Mouse (Mus musculus): Measurements from ENCODE around the gene Timm29. TPM values are rescaled to one million over a fixed set of nuclear protein-coding genes. Genes with fewer than 3 reads are reported as not detected.

Timm29 gene
- 27.3 and 29.3 TPM in 2 replicates for polyA plus RNA-seq (2015; fragmentation: Nextera tagmentation; extraction: Ambion mirVana)

GRCm38 (mm10) chr9:21592703-21593121 is at the start of gene Timm29, which contains the start of gene Yipf2:
TSS of gene Timm29 (plus strand) at chr9:21592722.
TSS of gene Yipf2 (minus strand) at chr9:21592828.
- WGBS, result under 1% methylated on average over 30 of the region's 30 CpGs
- H3K4me2 ChIP-seq (replicated peaks), result peak within 1 kb of the TSS; percentile 90
- H3K4me3 ChIP-seq (replicated peaks), result peak within 1 kb of the TSS; percentile 72
- peak within 1 kb of the TSS; percentile 71 for H3K9ac ChIP-seq
- peak; percentile 94 for ATAC-seq
- peak within 1 kb of the TSS; percentile 77 for H3K27ac ChIP-seq
- H3K36me3 ChIP-seq, result peaks cover 23% of the 10 kb centered on the region; the same call in 1 of the 2 replicates
- no peaks in the 10 kb centered on the region for H3K9me3 ChIP-seq
- H3K27me3 ChIP-seq (replicated peaks), result no peaks in the 10 kb centered on the region
- peaks cover 18% of the 10 kb centered on the region for H3K4me1 ChIP-seq (replicated peaks)

DNA sequence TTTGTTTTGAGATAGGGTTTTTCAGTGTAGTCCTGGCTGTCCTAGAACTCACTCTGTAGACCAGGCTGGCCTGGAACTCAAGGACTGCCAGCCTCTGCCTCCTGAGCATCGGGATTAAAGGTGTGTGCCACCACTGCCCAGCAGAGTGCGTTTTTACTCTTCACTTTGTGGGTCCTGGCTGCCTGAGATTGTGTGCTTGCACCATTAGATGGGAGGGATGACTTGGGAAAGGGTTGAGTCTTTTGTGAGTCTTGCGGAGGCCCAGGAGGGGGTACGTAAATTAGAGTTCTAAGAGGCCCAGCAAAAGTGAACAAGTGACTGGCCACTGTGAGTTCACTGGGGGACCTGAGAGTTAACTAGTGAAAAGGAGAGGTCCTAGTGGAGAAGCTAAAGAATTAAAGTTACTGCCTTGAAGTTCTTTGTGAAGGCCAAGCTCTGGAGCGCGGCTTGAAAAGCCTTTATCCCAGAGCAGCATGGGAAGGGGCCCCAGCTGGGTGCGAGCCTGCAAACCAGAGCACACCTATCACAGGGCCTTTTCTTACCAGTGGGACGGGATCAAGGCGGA is 47.1 kb upstream of the Timm29 start:
- peaks cover 17% of the 10 kb centered on the region for H3K4me1 ChIP-seq (replicated peaks)
- no peaks in the 10 kb centered on the region for H3K36me3 ChIP-seq
- peak overlapping the region; percentile 84 for H3K4me3 ChIP-seq (replicated peaks)
- no peaks in the 10 kb centered on the region for H3K9me3 ChIP-seq
- peak; percentile 85 for ATAC-seq
- peak overlapping the region; percentile 54 for H3K9ac ChIP-seq
- 8% methylated on average over 9 of the region's 9 CpGs for WGBS
- peak overlapping the region; percentile 77 for H3K4me2 ChIP-seq (replicated peaks)
- no peaks in the 10 kb centered on the region for H3K27me3 ChIP-seq (replicated peaks)
- peak overlapping the region; percentile 96 for H3K27ac ChIP-seq

GRCm38 (mm10) chr9:21545916-21546788 is 46.4 kb upstream of the Timm29 start:
- WGBS, result under 1% methylated on average over 59 of the region's 67 CpGs
- peaks cover 17% of the 10 kb centered on the region for H3K4me1 ChIP-seq (replicated peaks)
- no peaks in the 10 kb centered on the region for H3K27me3 ChIP-seq (replicated peaks)

DNA sequence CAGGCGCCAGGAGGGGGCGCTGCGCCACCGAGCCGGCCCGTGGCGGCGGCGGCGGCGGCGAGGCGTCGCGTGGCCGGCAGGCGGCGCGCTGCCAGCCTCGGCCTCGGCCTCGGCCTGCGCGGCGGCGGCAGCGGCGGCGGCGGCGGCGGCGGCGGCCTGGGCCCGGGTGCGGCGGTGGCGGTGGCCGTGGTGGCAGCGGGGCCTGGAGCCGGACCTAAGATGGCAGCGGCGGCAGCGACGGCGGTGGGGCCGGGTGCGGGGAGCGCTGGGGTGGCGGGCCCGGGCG is 45.8 kb upstream of the Timm29 start, which contains the start of gene Carm1:
TSS of gene Carm1 (plus strand) at position 106 of the 286 bp plus-strand sequence.
- peak within 1 kb of the TSS; percentile 77 for H3K4me2 ChIP-seq (replicated peaks)
- peak within 1 kb of the TSS; percentile 94 for H3K9ac ChIP-seq
- ATAC-seq, result no peak
- peak within 1 kb of the TSS; percentile 84 for H3K4me3 ChIP-seq (replicated peaks)
- no peaks in the 10 kb centered on the region for H3K9me3 ChIP-seq
- WGBS, result under 1% methylated on average over 31 of the region's 52 CpGs
- no peaks in the 10 kb centered on the region for H3K36me3 ChIP-seq
- no peaks in the 10 kb centered on the region for H3K27me3 ChIP-seq (replicated peaks)
- H3K4me1 ChIP-seq (replicated peaks), result peaks cover 17% of the 10 kb centered on the region
- H3K27ac ChIP-seq, result peak within 1 kb of the TSS; percentile 97

More at GRCm38 (mm10) chr9:21545916-21546788, 46.4 kb upstream of the Timm29 start:
- Histone ChIP-seq H3K9me3 (no peaks in the 10 kb centered on the region), H3K27ac (peak overlapping the region; percentile 96), H3K9ac (peak overlapping the region; percentile 54), H3K4me3 (replicated peaks) (peak overlapping the region; percentile 84), H3K4me2 (replicated peaks) (peak overlapping the region; percentile 77), H3K36me3 (no peaks in the 10 kb centered on the region)
- ATAC-seq, result peak; percentile 94

DNA sequence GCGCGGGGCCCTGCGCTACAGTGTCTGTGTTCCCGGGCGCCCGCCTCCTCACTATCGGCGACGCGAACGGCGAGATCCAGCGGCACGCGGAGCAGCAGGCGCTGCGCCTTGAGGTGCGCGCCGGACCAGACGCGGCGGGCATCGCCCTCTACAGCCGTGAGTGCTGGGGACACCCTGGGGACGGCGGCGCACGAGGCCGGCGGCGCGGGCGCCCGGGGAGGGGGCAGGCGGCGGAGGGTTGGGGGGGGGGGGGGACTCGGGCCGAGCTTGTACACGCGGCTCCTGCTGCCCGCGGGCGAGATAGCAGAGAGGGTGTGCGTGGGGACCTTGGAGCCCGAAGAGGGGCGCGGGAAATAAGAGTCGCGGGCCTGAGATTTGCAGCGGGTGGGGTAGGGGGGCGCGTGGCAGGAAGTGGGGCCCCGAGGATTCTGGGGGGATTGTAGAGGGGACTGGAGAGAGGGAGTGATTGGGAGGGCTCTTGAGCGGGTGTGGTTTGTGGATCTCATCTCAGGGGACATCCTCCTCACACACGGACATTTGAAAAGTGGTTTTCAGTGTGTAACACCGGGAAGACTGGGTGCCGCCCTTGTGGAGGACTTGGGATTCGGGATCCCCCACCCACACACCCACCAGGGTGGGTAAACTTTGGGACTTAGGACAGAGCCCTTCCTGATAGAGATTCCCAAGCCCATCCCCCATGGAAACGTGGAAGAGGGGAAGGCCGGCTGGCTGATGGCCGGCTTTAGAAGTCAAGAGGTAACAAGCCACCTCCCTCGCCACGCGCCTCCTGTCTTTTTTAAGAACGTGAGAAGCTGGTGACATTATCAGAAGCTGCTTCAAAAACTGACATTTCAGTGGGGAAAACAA is 45.2 kb upstream of the Timm29 start:
- Histone ChIP-seq H3K27me3 (replicated peaks) (no peaks in the 10 kb centered on the region), H3K4me3 (replicated peaks) (peak overlapping the region; percentile 84), H3K36me3 (no peaks in the 10 kb centered on the region; the same call in 1 of the 2 replicates), H3K9me3 (no peaks in the 10 kb centered on the region), H3K27ac (peak overlapping the region; percentile 97), H3K4me2 (replicated peaks) (peak overlapping the region; percentile 77), H3K4me1 (replicated peaks) (peaks cover 17% of the 10 kb centered on the region), H3K9ac (peak overlapping the region; percentile 94)
- WGBS, result under 1% methylated on average over 53 of the region's 66 CpGs
- peak; percentile 46 for ATAC-seq

DNA sequence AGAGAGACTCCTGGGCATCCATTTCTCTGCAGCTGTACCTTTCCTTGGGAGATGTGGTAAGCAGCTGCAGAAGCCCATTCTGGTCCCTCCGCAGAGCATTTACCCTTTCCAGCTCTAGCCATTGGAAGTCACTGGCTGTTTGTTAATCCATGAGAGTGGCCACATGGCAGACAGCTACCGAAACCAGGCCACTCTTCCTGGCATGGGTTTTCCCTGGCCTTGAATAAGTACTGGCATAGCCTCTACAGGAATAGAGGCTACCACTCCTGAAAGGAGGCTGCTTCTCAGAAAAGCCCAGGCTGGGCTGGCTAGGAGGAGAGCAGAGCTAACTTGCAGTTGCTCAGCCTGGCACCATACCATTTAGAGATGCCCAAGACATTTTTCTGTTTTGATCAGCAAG is 41.5 kb upstream of the Timm29 start:
- Histone ChIP-seq H3K27me3 (replicated peaks) (no peaks in the 10 kb centered on the region), H3K9ac (no peak overlapping the region), H3K27ac (no peak overlapping the region), H3K9me3 (no peaks in the 10 kb centered on the region), H3K4me1 (replicated peaks) (peaks cover 7% of the 10 kb centered on the region; the same call in 1 of the 2 replicates), H3K4me2 (replicated peaks) (no peak overlapping the region), H3K4me3 (replicated peaks) (no peak overlapping the region), H3K36me3 (no peaks in the 10 kb centered on the region; the same call in 1 of the 2 replicates)
- 95% methylated on average over 2 of the region's 2 CpGs for WGBS
- no peak for ATAC-seq

GRCm38 (mm10) chr9:21553607-21554273 is 38.8 kb upstream of the Timm29 start:
- no peak for ATAC-seq
- Histone ChIP-seq H3K4me2 (replicated peaks) (no peak overlapping the region), H3K4me1 (replicated peaks) (peaks cover 17% of the 10 kb centered on the region), H3K27ac (no peak overlapping the region), H3K27me3 (replicated peaks) (no peaks in the 10 kb centered on the region), H3K9ac (no peak overlapping the region), H3K36me3 (no peaks in the 10 kb centered on the region; the same call in 1 of the 2 replicates), H3K4me3 (replicated peaks) (no peak overlapping the region), H3K9me3 (no peaks in the 10 kb centered on the region)
- 84% methylated on average over 6 of the region's 6 CpGs for WGBS

DNA sequence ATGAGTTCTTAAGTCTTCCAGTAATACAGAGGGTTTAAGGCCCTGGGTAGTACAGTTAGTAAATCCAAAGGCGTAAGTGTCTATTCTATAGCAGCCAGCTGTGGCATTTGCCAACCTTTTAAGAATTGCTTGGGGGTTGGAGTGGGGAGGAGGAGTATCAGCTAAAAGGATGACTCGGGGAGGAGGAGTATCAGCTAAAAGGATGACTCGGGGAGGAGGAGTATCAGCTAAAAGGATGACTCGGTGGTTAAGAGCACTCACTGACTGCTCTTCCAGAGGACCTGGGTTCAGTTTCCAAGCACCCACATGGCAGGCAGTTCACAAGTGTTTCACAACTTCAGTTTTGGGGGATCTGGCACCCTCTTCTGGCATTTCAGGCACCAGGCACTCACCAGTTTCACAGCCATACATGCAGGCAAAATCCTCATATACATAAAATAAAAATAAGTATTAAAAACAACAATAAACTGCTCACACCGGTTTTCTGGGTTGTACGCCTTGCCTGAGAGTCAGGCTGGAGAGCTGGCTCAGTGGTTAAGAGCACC is 37.3 kb upstream of the Timm29 start:
- no peak overlapping the region for H3K9ac ChIP-seq
- no peak for ATAC-seq
- WGBS, result 87% methylated on average over 6 of the region's 6 CpGs

DNA sequence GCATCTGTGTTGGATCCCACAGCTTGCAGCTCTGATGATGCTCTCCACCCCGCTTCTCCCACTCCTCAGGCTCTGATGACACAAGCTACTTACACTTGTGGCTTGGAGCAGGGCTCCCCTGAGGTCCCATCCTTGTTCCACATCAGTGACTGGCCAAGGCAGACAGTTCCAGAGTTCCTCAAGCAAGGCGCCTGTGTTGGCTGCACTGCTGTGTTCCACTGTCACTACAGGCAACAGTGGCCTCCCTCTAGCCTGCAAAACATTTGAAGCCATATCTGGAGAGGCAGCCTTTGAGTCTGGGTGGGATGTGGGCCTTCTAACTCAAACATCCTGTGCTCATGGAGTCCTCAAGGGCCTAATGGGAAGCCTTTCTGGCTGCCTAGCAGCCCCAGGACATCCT is 35.5 kb upstream of the Timm29 start:
- no peaks in the 10 kb centered on the region for H3K27me3 ChIP-seq (replicated peaks)
- H3K4me1 ChIP-seq (replicated peaks), result peaks cover 21% of the 10 kb centered on the region
- H3K4me3 ChIP-seq (replicated peaks), result no peak overlapping the region
- no peak overlapping the region for H3K27ac ChIP-seq
- H3K9me3 ChIP-seq, result no peaks in the 10 kb centered on the region
- 93% methylated on average over 2 of the region's 2 CpGs for WGBS
- H3K4me2 ChIP-seq (replicated peaks), result no peak overlapping the region
- no peak overlapping the region for H3K9ac ChIP-seq
- H3K36me3 ChIP-seq, result no peaks in the 10 kb centered on the region; the same call in 1 of the 2 replicates
- ATAC-seq, result no peak

More for the DNA sequence above, 37.3 kb upstream of the Timm29 start:
- H3K27me3 ChIP-seq (replicated peaks), result no peaks in the 10 kb centered on the region
- peaks cover 21% of the 10 kb centered on the region for H3K4me1 ChIP-seq (replicated peaks)
- no peak overlapping the region for H3K4me3 ChIP-seq (replicated peaks)
- H3K27ac ChIP-seq, result no peak overlapping the region
- H3K36me3 ChIP-seq, result no peaks in the 10 kb centered on the region; the same call in 1 of the 2 replicates
- no peak overlapping the region for H3K4me2 ChIP-seq (replicated peaks)
- H3K9me3 ChIP-seq, result no peaks in the 10 kb centered on the region

- no peak overlapping the region for H3K4me2 ChIP-seq (replicated peaks)
- no peak for ATAC-seq
- no peak overlapping the region for H3K4me3 ChIP-seq (replicated peaks)
- no peak overlapping the region for H3K27ac ChIP-seq
- no peaks in the 10 kb centered on the region; the same call in 1 of the 2 replicates for H3K36me3 ChIP-seq
- H3K9ac ChIP-seq, result no peak overlapping the region
- 86% methylated on average over 2 of the region's 2 CpGs for WGBS
- H3K9me3 ChIP-seq, result no peaks in the 10 kb centered on the region
- peaks cover 21% of the 10 kb centered on the region for H3K4me1 ChIP-seq (replicated peaks)
- no peaks in the 10 kb centered on the region for H3K27me3 ChIP-seq (replicated peaks)
Observed at GRCm38 (mm10) chr9:21557556-21557955, 35.0 kb upstream of the Timm29 start.

GRCm38 (mm10) chr9:21558366-21558765 is 34.2 kb upstream of the Timm29 start:
- Histone ChIP-seq H3K4me1 (replicated peaks) (peaks cover 21% of the 10 kb centered on the region), H3K9me3 (no peaks in the 10 kb centered on the region), H3K4me3 (replicated peaks) (no peak overlapping the region), H3K27ac (peak overlapping the region; percentile 32; the same call in 1 of the 2 replicates), H3K27me3 (replicated peaks) (no peaks in the 10 kb centered on the region), H3K4me2 (replicated peaks) (no peak overlapping the region), H3K9ac (no peak overlapping the region), H3K36me3 (no peaks in the 10 kb centered on the region; the same call in 1 of the 2 replicates)
- ATAC-seq, result peak; percentile 93
- WGBS, result 57% methylated on average over 4 of the region's 4 CpGs
